Mouse (Mus musculus) naive thymus-derived CD4-positive, alpha-beta T cell, adult 2 months (primary cell): Measurements from ENCODE around the gene Zkscan5.
"Not testable (repeated sequence)": the region's sequence is repeated elsewhere in the genome, so short reads cannot be mapped to it uniquely, and the experiment has no call there.

Source experiments
- DNase-seq: peaks from one replicate; pipeline ENCODE4 v3.0.0-alpha.2; 2011; ENCODE audit warnings: low read depth

The Zkscan5 gene

GRCm38 (mm10) chr5:145203936-145204691 lies at the start of gene Zkscan5:
Gene Zkscan5 (plus strand): TSS chr5:145204562.
- peak; percentile 97 for DNase-seq

- no peak for DNase-seq
Observed at GRCm38 (mm10) chr5:145161361-145161760, 43.0 kb upstream of the Zkscan5 start.

- DNase-seq, result no peak
Observed at GRCm38 (mm10) chr5:145164710-145165109, 39.7 kb upstream of the Zkscan5 start.

- no peak for DNase-seq
Observed at GRCm38 (mm10) chr5:145165184-145165583, 39.2 kb upstream of the Zkscan5 start.

- peak; percentile 99 for DNase-seq
Observed at GRCm38 (mm10) chr5:145166536-145167305, 37.6 kb upstream of the Zkscan5 start, which contains the start of the genes Ptcd1 and Cpsf4. Gene Ptcd1 (minus strand): TSS chr5:145167108. Gene Cpsf4 (plus strand): TSS chr5:145167213.

GRCm38 (mm10) chr5:145167306-145167661 lies 37.1 kb upstream of the Zkscan5 start:
- DNase-seq, result no peak

- no peak for DNase-seq
Observed at GRCm38 (mm10) chr5:145178461-145178980, 25.8 kb upstream of the Zkscan5 start.

GRCm38 (mm10) chr5:145185244-145185643 lies 19.1 kb upstream of the Zkscan5 start:
- DNase-seq, result no peak

GRCm38 (mm10) chr5:145189416-145189815 lies 14.9 kb upstream of the Zkscan5 start:
- DNase-seq, result no peak

GRCm38 (mm10) chr5:145190373-145190772 lies 14.0 kb upstream of the Zkscan5 start:
- DNase-seq, result no peak

GRCm38 (mm10) chr5:145190875-145191798 lies 13.2 kb upstream of the Zkscan5 start:
- peak; percentile 84 for DNase-seq

GRCm38 (mm10) chr5:145191962-145192361 lies 12.4 kb upstream of the Zkscan5 start, which contains the start of gene Atp5j2:
Gene Atp5j2 (minus strand): TSS chr5:145192062.
- no peak for DNase-seq

GRCm38 (mm10) chr5:145200387-145200786 lies 4.0 kb upstream of the Zkscan5 start:
- no peak for DNase-seq

GRCm38 (mm10) chr5:145201321-145201991 lies 2.9 kb upstream of the Zkscan5 start, which contains the start of gene Zkscan14:
Gene Zkscan14 (minus strand): TSS chr5:145201868.
- DNase-seq, result peak; percentile 90

GRCm38 (mm10) chr5:145202446-145202845 lies 1.9 kb upstream of the Zkscan5 start:
- DNase-seq, result no peak

GRCm38 (mm10) chr5:145205041-145205440 lies 679 bp downstream of the Zkscan5 start:
- DNase-seq, result peak; percentile 26

GRCm38 (mm10) chr5:145207385-145207784 lies 3.0 kb downstream of the Zkscan5 start:
- no peak for DNase-seq

GRCm38 (mm10) chr5:145207954-145208353 lies 3.6 kb downstream of the Zkscan5 start:
- DNase-seq, result no peak

GRCm38 (mm10) chr5:145208391-145208790 lies 4.0 kb downstream of the Zkscan5 start:
- not testable (repeated sequence) for DNase-seq

- no peak for DNase-seq
Observed at GRCm38 (mm10) chr5:145211340-145211739, 7.0 kb downstream of the Zkscan5 start.

GRCm38 (mm10) chr5:145212216-145212615 lies 7.9 kb downstream of the Zkscan5 start:
- no peak for DNase-seq
